Mouse (Mus musculus) left cerebral cortex, postnatal 4 days (tissue): ENCODE measurements around the gene Slc10a3. TPM values are rescaled to one million over a fixed set of nuclear protein-coding genes. Genes with fewer than 3 reads are reported as not detected.

Experiments used
- total RNA-seq, 2 experiments: library from RNA; stranded (reverse); gene quantifications; 2 replicates each; pipeline ENCODE4 v1.2.3; 2021

The Slc10a3 gene
- total RNA-seq, 2 experiments from 2014 or later: 2.7 to 3.8 TPM

Other genes with a start within 250 kb of the Slc10a3 start
- not detected for gene Opn1mw, start 245.9 kb downstream of the Slc10a3 start, total RNA-seq
- gene Mecp2, start 238.0 kb downstream of the Slc10a3 start, total RNA-seq: 10 to 100 TPM; 81.8 to 88.9 TPM
- gene Tex28, start 205.5 kb downstream of the Slc10a3 start, total RNA-seq: not detected
- not detected for gene Tktl1, start 196.1 kb downstream of the Slc10a3 start, total RNA-seq
- 100 to 1,000 TPM; 434 to 445 TPM for gene Flna, start 123.5 kb downstream of the Slc10a3 start, total RNA-seq
- gene Emd, start 118.7 kb downstream of the Slc10a3 start, total RNA-seq: 10 to 100 TPM; 48.2 to 52.3 TPM
- 100 to 1,000 TPM; 264 to 422 TPM for gene Rpl10, start 102.5 kb downstream of the Slc10a3 start, total RNA-seq
- 10 to 100 TPM; 54.8 to 57.4 TPM for gene Taz, start 91.4 kb downstream of the Slc10a3 start, total RNA-seq
- 1 to 10 TPM; 2.5 to 5.0 TPM for gene Dnase1l1, start 91.0 kb downstream of the Slc10a3 start, total RNA-seq
- 100 to 1,000 TPM; 228 to 244 TPM for gene Atp6ap1, start 76.3 kb downstream of the Slc10a3 start, total RNA-seq
- 100 to 1,000 TPM; 745 to 773 TPM for gene Gdi1, start 68.4 kb downstream of the Slc10a3 start, total RNA-seq
- 10 to 100 TPM; 45.7 to 49.8 TPM for gene Fam50a, start 60.3 kb downstream of the Slc10a3 start, total RNA-seq
- gene Plxna3, start 44.3 kb downstream of the Slc10a3 start, total RNA-seq: 100 to 1,000 TPM; 172 to 190 TPM
- 10 to 100 TPM; 34.2 to 34.5 TPM for gene Lage3, start 19.7 kb downstream of the Slc10a3 start, total RNA-seq
- 10 to 100 TPM; 43.2 to 48.8 TPM for gene Ubl4a, start 131 bp downstream of the Slc10a3 start, total RNA-seq
- gene Fam3a, start 19.9 kb upstream of the Slc10a3 start, total RNA-seq: 10 to 100 TPM; 20.4 to 22.2 TPM
- 10 to 100 TPM; 25.9 to 34.0 TPM for gene Ikbkg, start 19.9 kb upstream of the Slc10a3 start, total RNA-seq
- 10 to 100 TPM; 48.4 to 50.7 TPM for gene G6pdx, start 55.8 kb upstream of the Slc10a3 start, total RNA-seq
- not detected for gene Gm6880, start 108.0 kb upstream of the Slc10a3 start, total RNA-seq
- gene Olfr1326-ps1, start 201.5 kb upstream of the Slc10a3 start, total RNA-seq: not detected
- gene Olfr1325, start 219.3 kb upstream of the Slc10a3 start, total RNA-seq: not detected